Mouse (Mus musculus) lung, embryonic 14.5 days (tissue): ENCODE results near the gene Thada. TPM values are rescaled to one million over a fixed set of nuclear protein-coding genes. Genes with fewer than 3 reads are reported as not detected.

Experiments used
- ATAC-seq: fragments of 200-750 bp; cut with Nextera tagmentation; 2 replicates; pipeline ENCODE4 v1.8.0; 2017; ENCODE audit warnings: mild to moderate bottlenecking, moderate TSS enrichment, moderate library complexity; ENCODE audit not compliant: insufficient read depth
- DNase-seq: peaks from one replicate; pipeline ENCODE4 v3.0.0-alpha.2; 2015
- H3K27ac ChIP-seq: fragments of 300-500 bp; sonication (generic); 2 replicates; pipeline ENCODE4 v1.5.1; 2014; ENCODE audit warnings: low read depth, mild to moderate bottlenecking, moderate library complexity
- H3K27me3 ChIP-seq: fragments of 300-500 bp; sonication (generic); 2 replicates; pipeline ENCODE4 v1.6.1; 2014; ENCODE audit warnings: low read length, control low read depth; ENCODE audit not compliant: insufficient read depth
- H3K36me3 ChIP-seq: fragments of 300-500 bp; sonication (generic); 2 replicates; pipeline ENCODE4 v1.6.1; 2014; ENCODE audit warnings: control low read depth; ENCODE audit not compliant: insufficient read depth
- H3K4me1 ChIP-seq: fragments of 300-500 bp; sonication (generic); 2 replicates; pipeline ENCODE4 v1.6.1; 2014; ENCODE audit warnings: antibody characterized with exemption, control low read depth; ENCODE audit not compliant: insufficient read depth
- H3K4me2 ChIP-seq: fragments of 300-500 bp; sonication (generic); 2 replicates; pipeline ENCODE4 v1.6.1; 2014; ENCODE audit warnings: mild to moderate bottlenecking
- H3K4me3 ChIP-seq: fragments of 300-500 bp; sonication (generic); 2 replicates; pipeline ENCODE4 v1.5.1; 2014; ENCODE audit warnings: low read depth, low read length
- H3K9ac ChIP-seq: fragments of 300-500 bp; sonication (generic); 2 replicates; pipeline ENCODE4 v1.6.1; 2014
- H3K9me3 ChIP-seq: fragments of 300-500 bp; sonication (generic); 2 replicates; pipeline ENCODE4 v1.6.1; 2016; ENCODE audit warnings: low read depth, low read length, control low read depth
- CTCF ChIP-seq: IDR thresholded peaks from 2 replicates; pipeline ENCODE4 v1.5.1; 2016; ENCODE audit warnings: antibody characterized with exemption, low read depth
- WGBS: fragments of 180-500 bp; shearing (Covaris S2); extraction: QIAGEN DNeasy Blood & Tissue Kit; methylation state at CpG from one replicate; pipeline ENCODE4 v1.1.7; 2014; 5-methylcytosine and 5-hydroxymethylcytosine counted together
- polyA plus RNA-seq: library from polyadenylated mRNA; unstranded; fragments of >200 nt; fragmentation: Nextera tagmentation; extraction: Ambion mirVana; gene quantifications from 2 replicates; pipeline ENCODE4 v1.2.1, GENCODE M21; 2014

The Thada gene
- polyA plus RNA-seq, 1 experiment from 2014 or later, result 14.5 TPM

- TF ChIP-seq CTCF, result no peak
- no peak for DNase-seq
- 68% methylated on average over 3 of the region's 3 CpGs for WGBS
Observed at GRCm38 (mm10) chr17:84213464-84213863, 252.5 kb downstream of the Thada start.

GRCm38 (mm10) chr17:84207611-84208010 lies 258.4 kb downstream of the Thada start:
- no peak for DNase-seq
- no peak overlapping the region for H3K4me3 ChIP-seq
- H3K4me1 ChIP-seq, result no peaks in the 10 kb centered on the region
- no peak overlapping the region for H3K27ac ChIP-seq
- no peak overlapping the region for H3K9ac ChIP-seq
- WGBS, result 88% methylated on average over 3 of the region's 3 CpGs
- ATAC-seq, result no peak
- no peak for TF ChIP-seq CTCF
- peaks cover 18% of the 10 kb centered on the region; the same call in 1 of the 2 replicates for H3K36me3 ChIP-seq
- no peaks in the 10 kb centered on the region for H3K27me3 ChIP-seq
- H3K4me2 ChIP-seq, result no peak overlapping the region
- H3K9me3 ChIP-seq, result no peaks in the 10 kb centered on the region

More at GRCm38 (mm10) chr17:84213464-84213863, 252.5 kb downstream of the Thada start:
- Histone ChIP-seq H3K9me3 (no peaks in the 10 kb centered on the region), H3K4me1 (no peaks in the 10 kb centered on the region), H3K36me3 (peaks cover 14% of the 10 kb centered on the region; the same call in 1 of the 2 replicates), H3K9ac (no peak overlapping the region), H3K27me3 (no peaks in the 10 kb centered on the region), H3K27ac (no peak overlapping the region), H3K4me2 (no peak overlapping the region), H3K4me3 (no peak overlapping the region)
- ATAC-seq, result no peak

- no peaks in the 10 kb centered on the region for H3K9me3 ChIP-seq
- H3K4me1 ChIP-seq, result no peaks in the 10 kb centered on the region
- ATAC-seq, result no peak
- H3K27ac ChIP-seq, result no peak overlapping the region
- H3K4me2 ChIP-seq, result no peak overlapping the region
- H3K9ac ChIP-seq, result no peak overlapping the region
- H3K27me3 ChIP-seq, result no peaks in the 10 kb centered on the region
- 73% methylated on average over 3 of the region's 3 CpGs for WGBS
- no peak overlapping the region for H3K4me3 ChIP-seq
- no peak for TF ChIP-seq CTCF
- H3K36me3 ChIP-seq, result peaks cover 12% of the 10 kb centered on the region; the same call in 1 of the 2 replicates
- DNase-seq, result no peak
Observed at GRCm38 (mm10) chr17:84206239-84206638, 259.8 kb downstream of the Thada start.

GRCm38 (mm10) chr17:84204962-84205361 lies 261.0 kb downstream of the Thada start:
- no peak overlapping the region for H3K4me3 ChIP-seq
- H3K9ac ChIP-seq, result no peak overlapping the region
- TF ChIP-seq CTCF, result no peak
- no peak overlapping the region for H3K4me2 ChIP-seq
- H3K4me1 ChIP-seq, result no peaks in the 10 kb centered on the region
- H3K27me3 ChIP-seq, result no peaks in the 10 kb centered on the region
- no peak for DNase-seq
- no peak for ATAC-seq
- WGBS, result 73% methylated on average over 5 of the region's 5 CpGs
- peaks cover 12% of the 10 kb centered on the region; the same call in 1 of the 2 replicates for H3K36me3 ChIP-seq
- H3K27ac ChIP-seq, result no peak overlapping the region
- no peaks in the 10 kb centered on the region for H3K9me3 ChIP-seq

- H3K4me2 ChIP-seq, result no peak overlapping the region
- no peak for TF ChIP-seq CTCF
- 79% methylated on average over 7 of the region's 7 CpGs for WGBS
- H3K9me3 ChIP-seq, result no peaks in the 10 kb centered on the region
- ATAC-seq, result peak; percentile 21; the same call in 1 of the 2 replicates
- H3K27ac ChIP-seq, result 0 out of 2 replicates have a peak overlapping the region, but pooled peaks have one; percentile 30
- no peak overlapping the region for H3K9ac ChIP-seq
- H3K36me3 ChIP-seq, result peaks cover 11% of the 10 kb centered on the region; the same call in 1 of the 2 replicates
- H3K27me3 ChIP-seq, result no peaks in the 10 kb centered on the region
- H3K4me3 ChIP-seq, result no peak overlapping the region
- H3K4me1 ChIP-seq, result no peaks in the 10 kb centered on the region
- DNase-seq, result no peak
Observed at GRCm38 (mm10) chr17:84203340-84203739, 262.7 kb downstream of the Thada start.

GRCm38 (mm10) chr17:84201183-84201582 lies 264.8 kb downstream of the Thada start:
- no peak for DNase-seq
- Histone ChIP-seq H3K27me3 (no peaks in the 10 kb centered on the region), H3K9ac (no peak overlapping the region), H3K9me3 (no peaks in the 10 kb centered on the region), H3K4me1 (0 out of 2 replicates have a peak, but pooled peaks cover 4% of the 10 kb centered on the region), H3K4me2 (no peak overlapping the region), H3K36me3 (peaks cover 9% of the 10 kb centered on the region; the same call in 1 of the 2 replicates), H3K27ac (no peak overlapping the region), H3K4me3 (no peak overlapping the region)
- no peak for ATAC-seq
- no peak for TF ChIP-seq CTCF
- 86% methylated on average over 5 of the region's 5 CpGs for WGBS

- no peak overlapping the region for H3K4me3 ChIP-seq
- H3K9me3 ChIP-seq, result no peaks in the 10 kb centered on the region
- no peak for TF ChIP-seq CTCF
- H3K27ac ChIP-seq, result no peak overlapping the region
- DNase-seq (no peak), ATAC-seq (no peak)
- 31% methylated on average over 4 of the region's 4 CpGs for WGBS
- H3K4me2 ChIP-seq, result no peak overlapping the region
- H3K9ac ChIP-seq, result no peak overlapping the region
- no peaks in the 10 kb centered on the region for H3K27me3 ChIP-seq
- no peaks in the 10 kb centered on the region for H3K36me3 ChIP-seq
- H3K4me1 ChIP-seq, result 0 out of 2 replicates have a peak, but pooled peaks cover 4% of the 10 kb centered on the region
Observed at GRCm38 (mm10) chr17:84197912-84198344, 268.1 kb downstream of the Thada start.

- H3K9me3 ChIP-seq, result no peaks in the 10 kb centered on the region
- H3K27ac ChIP-seq, result no peak overlapping the region
- H3K27me3 ChIP-seq, result no peaks in the 10 kb centered on the region
- H3K9ac ChIP-seq, result no peak overlapping the region
- DNase-seq (no peak), ATAC-seq (no peak)
- H3K4me1 ChIP-seq, result 0 out of 2 replicates have a peak, but pooled peaks cover 4% of the 10 kb centered on the region
- H3K4me2 ChIP-seq, result no peak overlapping the region
- no peak overlapping the region for H3K4me3 ChIP-seq
- peaks cover 14% of the 10 kb centered on the region; the same call in 1 of the 2 replicates for H3K36me3 ChIP-seq
- TF ChIP-seq CTCF, result no peak
Observed at GRCm38 (mm10) chr17:84196329-84196728, 269.7 kb downstream of the Thada start.
